Mouse (Mus musculus): Measurements from ENCODE around the gene Nrxn3.

- TF ChIP-seq CTCF (IDR thresholded peaks at IDR 0.05; ENCODE audit: borderline replicate concordance, control insufficient read depth, extremely low read depth, insufficient read depth, low read length, poor library complexity) (no peak), POLR2A (IDR thresholded peaks at IDR 0.05; ENCODE audit: control insufficient read depth, extremely low read depth, insufficient read depth, low read length, poor library complexity) (no peak)
Observed at GRCm38 (mm10) chr12:89442323-89443038, 719.8 kb downstream of the Nrxn3 start.

All from thymus, adult 2 months (tissue).